Mouse (Mus musculus) MEL (cell line): ENCODE data around the gene Ctsd. TPM values are rescaled to one million over a fixed set of nuclear protein-coding genes. Genes with fewer than 3 reads are reported as not detected.

Experiments used
- DNase-seq: peaks from one replicate; pipeline ENCODE4 v3.0.0; 2011; ENCODE audit warnings: low read depth, low spot score
- H3K27ac ChIP-seq: 2 replicates; pipeline ENCODE4 v1.5.1; 2012; ENCODE audit warnings: low read depth, mild to moderate bottlenecking, control low read depth, low read length, moderate library complexity; ENCODE audit not compliant: control insufficient read depth
- H3K27me3 ChIP-seq, 2 experiments: fragments of 150-350 bp in 1 of 2; sonication (generic) in 1 of 2; 2 replicates each; pipeline ENCODE4 v1.6.1; 2012; ENCODE audit warnings: low read length in 2 of 2, mild to moderate bottlenecking in 2 of 2, improper control_type of control experiment in 1 of 2, moderate library complexity in 1 of 2; ENCODE audit not compliant: insufficient read depth in 2 of 2, control insufficient read depth in 1 of 2
- H3K36me3 ChIP-seq, 2 experiments: 2 replicates each; pipeline ENCODE4 v1.6.1; 2012 to 2014; ENCODE audit warnings: low read length in 2 of 2, improper control_type of control experiment in 1 of 2, inconsistent platforms in 1 of 2, mild to moderate bottlenecking in 1 of 2; ENCODE audit not compliant: insufficient read depth in 2 of 2, control insufficient read depth in 1 of 2
- H3K4me1 ChIP-seq, 2 experiments: fragments of 150-350 bp in 1 of 2; sonication (generic) in 1 of 2; 2 replicates each; pipeline ENCODE4 v1.6.1; 2012; ENCODE audit warnings: low read length in 2 of 2, improper control_type of control experiment in 1 of 2, mild to moderate bottlenecking in 1 of 2; ENCODE audit not compliant: insufficient read depth in 2 of 2, control insufficient read depth in 1 of 2
- H3K4me3 ChIP-seq, 2 experiments: fragments of 150-350 bp in 1 of 2; sonication (generic) in 1 of 2; 2 replicates each; pipeline ENCODE4 v1.5.1; 2012; ENCODE audit warnings: low read depth in 2 of 2, low read length in 2 of 2, mild to moderate bottlenecking in 2 of 2, moderate library complexity in 2 of 2, control low read depth in 1 of 2, improper control_type of control experiment in 1 of 2; ENCODE audit not compliant: control insufficient read depth in 1 of 2, insufficient read depth in 1 of 2
- H3K79me2 ChIP-seq: 2 replicates; pipeline ENCODE4 v1.6.1; 2012; ENCODE audit warnings: mild to moderate bottlenecking, low read length, moderate library complexity; ENCODE audit not compliant: control insufficient read depth, poor library complexity, insufficient read depth
- H3K9ac ChIP-seq: 2 replicates; pipeline ENCODE4 v1.6.1; 2012; ENCODE audit warnings: low read depth, mild to moderate bottlenecking, control low read depth, low read length, moderate library complexity; ENCODE audit not compliant: control insufficient read depth, poor library complexity, severe bottlenecking
- H3K9me3 ChIP-seq: fragments of 150-350 bp; sonication (generic); replicated peaks from 2 replicates; pipeline ENCODE4 v1.6.1; 2012; ENCODE audit warnings: mild to moderate bottlenecking, low read length, improper control_type of control experiment, moderate library complexity; ENCODE audit not compliant: insufficient read depth
- BHLHE40 ChIP-seq: IDR thresholded peaks from 2 replicates; pipeline ENCODE4 v1.6.1; 2012; ENCODE audit warnings: low read depth, mild to moderate bottlenecking, inconsistent platforms, low read length, improper control_type of control experiment, borderline replicate concordance
- CHD2 ChIP-seq: IDR thresholded peaks from 2 replicates; pipeline ENCODE4 v1.6.1; 2011; ENCODE audit warnings: low read length, improper control_type of control experiment
- CTCF ChIP-seq, 3 experiments: IDR thresholded peaks in 2 of 3; conservative IDR thresholded peaks in 1 of 3; 2 replicates each; pipeline ENCODE4 v1.5.1; 2011 to 2012; ENCODE audit warnings: low read length in 3 of 3, low read depth in 2 of 3, mild to moderate bottlenecking in 2 of 3, improper control_type of control experiment in 1 of 3, inconsistent platforms in 1 of 3, mixed read lengths in 1 of 3, moderate library complexity in 1 of 3; ENCODE audit not compliant: control insufficient read depth in 1 of 3, insufficient read depth in 1 of 3, poor library complexity in 1 of 3, severe bottlenecking in 1 of 3
- E2F4 ChIP-seq: IDR thresholded peaks from 2 replicates; pipeline ENCODE4 v1.6.1; 2011; ENCODE audit warnings: low read depth, low read length, improper control_type of control experiment, borderline replicate concordance
- EP300 ChIP-seq, 2 experiments: IDR thresholded peaks; 2 replicates each; pipeline ENCODE4 v1.6.1; 2011; ENCODE audit warnings: improper control_type of control experiment in 2 of 2, low read length in 2 of 2, low read depth in 1 of 2, mild to moderate bottlenecking in 1 of 2
- ETS1 ChIP-seq: IDR thresholded peaks from 2 replicates; pipeline ENCODE4 v1.6.1; 2012; ENCODE audit warnings: low read depth, mild to moderate bottlenecking, inconsistent platforms, low read length, improper control_type of control experiment, moderate library complexity
- GABPA ChIP-seq: IDR thresholded peaks from 2 replicates; pipeline ENCODE4 v1.6.1; 2012; ENCODE audit warnings: low read depth, mild to moderate bottlenecking, inconsistent platforms, low read length, improper control_type of control experiment, moderate library complexity
- GATA1 ChIP-seq: IDR thresholded peaks from 2 replicates; pipeline ENCODE4 v1.6.1; 2011; ENCODE audit warnings: low read depth, low read length, improper control_type of control experiment
- HCFC1 ChIP-seq: IDR thresholded peaks from 2 replicates; pipeline ENCODE4 v1.6.1; 2012; ENCODE audit warnings: low read depth, mild to moderate bottlenecking, inconsistent platforms, low read length, improper control_type of control experiment, moderate library complexity
- JUND ChIP-seq: IDR thresholded peaks from 2 replicates; pipeline ENCODE4 v1.6.1; 2011; ENCODE audit warnings: low read depth, mild to moderate bottlenecking, improper control_type of control experiment, low read length
- KAT2A ChIP-seq: conservative IDR thresholded peaks from 2 replicates; pipeline ENCODE4 v1.6.1; 2012; ENCODE audit warnings: low read depth, low read length, improper control_type of control experiment, inconsistent platforms
- MAFK ChIP-seq: IDR thresholded peaks from 2 replicates; pipeline ENCODE4 v1.6.1; 2011; ENCODE audit warnings: low read depth, mild to moderate bottlenecking, low read length, improper control_type of control experiment, borderline replicate concordance
- MAX ChIP-seq: IDR thresholded peaks from 2 replicates; pipeline ENCODE4 v1.6.1; 2011; ENCODE audit warnings: low read length, improper control_type of control experiment
- MAZ ChIP-seq: IDR thresholded peaks from 2 replicates; pipeline ENCODE4 v1.6.1; 2012; ENCODE audit warnings: low read depth, mild to moderate bottlenecking, inconsistent platforms, low read length, improper control_type of control experiment
- MEF2A ChIP-seq: IDR thresholded peaks from 2 replicates; pipeline ENCODE4 v1.6.1; 2014; ENCODE audit warnings: low read depth, mild to moderate bottlenecking, inconsistent platforms, low read length, improper control_type of control experiment; ENCODE audit not compliant: poor library complexity, insufficient replicate concordance, severe bottlenecking; ENCODE audit errors: extremely low read depth
- MXI1 ChIP-seq: IDR thresholded peaks from 2 replicates; pipeline ENCODE4 v1.6.1; 2011; ENCODE audit warnings: mild to moderate bottlenecking, low read depth, low read length, improper control_type of control experiment
- MYB ChIP-seq: IDR thresholded peaks from 2 replicates; pipeline ENCODE4 v1.6.1; 2011; ENCODE audit warnings: mild to moderate bottlenecking, low read depth, low read length, improper control_type of control experiment
- MYC ChIP-seq: IDR thresholded peaks from 2 replicates; pipeline ENCODE4 v1.6.1; 2011; ENCODE audit warnings: low read depth, mild to moderate bottlenecking, low read length, improper control_type of control experiment, moderate library complexity
- NELFE ChIP-seq: IDR thresholded peaks from 2 replicates; pipeline ENCODE4 v1.6.1; 2011; ENCODE audit warnings: low read depth, low read length, improper control_type of control experiment
- NRF1 ChIP-seq: IDR thresholded peaks from 2 replicates; pipeline ENCODE4 v1.6.1; 2014; ENCODE audit warnings: low read depth, mild to moderate bottlenecking, inconsistent platforms, low read length, improper control_type of control experiment, moderate library complexity; ENCODE audit not compliant: poor library complexity, insufficient read depth, severe bottlenecking
- POLR2A ChIP-seq, 2 experiments: IDR thresholded peaks; 2 replicates each; pipeline ENCODE4 v1.6.1; 2011 to 2012; ENCODE audit warnings: low read length in 2 of 2, mild to moderate bottlenecking in 2 of 2, control low read depth in 1 of 2, improper control_type of control experiment in 1 of 2, low read depth in 1 of 2, moderate library complexity in 1 of 2; ENCODE audit not compliant: control insufficient read depth in 1 of 2, insufficient read depth in 1 of 2, poor library complexity in 1 of 2
- POLR2AphosphoS5 ChIP-seq: IDR thresholded peaks from 2 replicates; pipeline ENCODE4 v1.6.1; 2012; ENCODE audit warnings: low read depth, borderline replicate concordance, mild to moderate bottlenecking, inconsistent platforms, low read length, moderate library complexity, mixed read lengths
- RAD21 ChIP-seq: IDR thresholded peaks from 2 replicates; pipeline ENCODE4 v1.6.1; 2011; ENCODE audit warnings: mild to moderate bottlenecking, low read depth, low read length, improper control_type of control experiment
- RCOR1 ChIP-seq: IDR thresholded peaks from 2 replicates; pipeline ENCODE4 v1.6.1; 2012; ENCODE audit warnings: low read depth, mild to moderate bottlenecking, inconsistent platforms, low read length, improper control_type of control experiment
- SIN3A ChIP-seq: IDR thresholded peaks from 2 replicates; pipeline ENCODE4 v1.6.1; 2012; ENCODE audit warnings: low read length, improper control_type of control experiment, inconsistent platforms
- SMC3 ChIP-seq: IDR thresholded peaks from 2 replicates; pipeline ENCODE4 v1.6.1; 2011; ENCODE audit warnings: low read depth, low read length, improper control_type of control experiment
- TAL1 ChIP-seq: IDR thresholded peaks from 2 replicates; pipeline ENCODE4 v1.6.1; 2012; ENCODE audit warnings: mild to moderate bottlenecking, inconsistent platforms, low read length, moderate library complexity, mixed read lengths
- TBP ChIP-seq: IDR thresholded peaks from 2 replicates; pipeline ENCODE4 v1.8.0; 2011; ENCODE audit warnings: low read depth, low read length, improper control_type of control experiment
- TCF12 ChIP-seq: IDR thresholded peaks from 2 replicates; pipeline ENCODE4 v1.6.1; 2014; ENCODE audit warnings: low read depth, mild to moderate bottlenecking, inconsistent platforms, low read length, improper control_type of control experiment, moderate library complexity
- UBTF ChIP-seq: IDR thresholded peaks from 2 replicates; pipeline ENCODE4 v1.6.1; 2012; ENCODE audit warnings: low read depth, mild to moderate bottlenecking, inconsistent platforms, low read length, improper control_type of control experiment, moderate library complexity, borderline replicate concordance; ENCODE audit not compliant: insufficient read depth
- USF1 ChIP-seq: IDR thresholded peaks from 2 replicates; pipeline ENCODE4 v1.6.1; 2014; ENCODE audit warnings: low read depth, mild to moderate bottlenecking, inconsistent platforms, low read length, improper control_type of control experiment, moderate library complexity
- USF2 ChIP-seq, 2 experiments: IDR thresholded peaks; 2 replicates each; pipeline ENCODE4 v1.6.1; 2011 to 2012; ENCODE audit warnings: improper control_type of control experiment in 2 of 2, low read length in 2 of 2, borderline replicate concordance in 1 of 2, inconsistent platforms in 1 of 2, low read depth in 1 of 2, mild to moderate bottlenecking in 1 of 2; ENCODE audit not compliant: insufficient read depth in 1 of 2
- ZC3H11A ChIP-seq: IDR thresholded peaks from 2 replicates; pipeline ENCODE4 v1.6.1; 2012; ENCODE audit warnings: low read depth, mild to moderate bottlenecking, inconsistent platforms, low read length, improper control_type of control experiment
- ZKSCAN1 ChIP-seq: IDR thresholded peaks from 2 replicates; pipeline ENCODE4 v1.6.1; 2012; ENCODE audit warnings: low read depth, mild to moderate bottlenecking, inconsistent platforms, low read length, improper control_type of control experiment, moderate library complexity
- ZNF384 ChIP-seq: IDR thresholded peaks from 2 replicates; pipeline ENCODE4 v1.6.1; 2012; ENCODE audit warnings: low read depth, mild to moderate bottlenecking, inconsistent platforms, low read length, improper control_type of control experiment
- polyA plus RNA-seq, 2 experiments: library from polyadenylated mRNA; stranded (reverse) in 1 of 2; unstranded in 1 of 2; fragments of >175 nt in 1 of 2; fragments of >200 nt in 1 of 2; gene quantifications; 2 replicates each; pipeline versions ENCODE4 v1.2.1 to v1.2.4; 2012; ENCODE audit warnings: low replicate concordance in 2 of 2, low read depth in 1 of 2; ENCODE audit not compliant: insufficient read length in 2 of 2, insufficient read depth in 1 of 2, missing spikeins in 1 of 2
- total RNA-seq: library from RNA; depleted of rRNA; stranded (reverse); fragments of 300-350 nt; gene quantifications from 2 replicates; pipeline ENCODE4 v1.2.3, GENCODE M21; 2012; rRNA removed

The Ctsd gene
- total RNA-seq, result 112 and 115 TPM in 2 replicates
- polyA plus RNA-seq, result 100 to 1,000 TPM in 1 of 2 experiments, 10 to 100 TPM in 1; 89.3 to 179 TPM

DNA sequence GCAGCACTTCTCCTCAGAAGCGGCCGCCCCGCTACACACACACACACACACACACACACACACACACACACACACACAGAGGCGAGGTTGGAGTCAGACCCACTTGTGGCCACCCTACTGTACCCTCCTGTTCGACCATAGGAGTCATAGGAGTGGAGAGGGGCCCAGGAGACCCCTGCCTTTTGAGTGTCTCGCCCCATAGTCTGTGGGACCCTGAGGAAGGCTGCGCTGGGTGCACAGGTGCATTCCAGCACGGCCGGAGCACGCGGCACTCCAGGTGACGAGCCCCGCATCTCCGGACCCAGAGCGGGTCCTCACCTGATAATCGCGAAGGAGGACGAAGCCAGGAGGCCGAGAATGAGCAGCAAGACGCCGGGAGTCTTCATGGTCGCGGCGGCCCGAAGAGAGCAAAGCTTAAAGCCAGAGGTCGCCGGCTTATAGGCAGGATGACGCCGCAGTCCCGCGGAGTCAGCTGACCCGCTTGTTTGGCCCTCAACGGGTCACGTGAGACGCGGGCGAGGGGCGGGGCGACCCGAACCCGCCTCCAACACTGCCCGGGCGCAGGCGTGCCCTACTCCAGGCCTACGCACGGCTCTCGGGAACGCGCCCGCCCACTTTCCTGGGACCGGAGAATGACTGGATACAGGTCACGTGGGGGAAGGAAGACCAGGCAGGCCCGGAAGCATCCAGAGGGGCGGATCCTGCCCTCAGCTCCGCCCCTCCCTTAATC is at the start of gene Ctsd:
Gene Ctsd, minus strand, starts transcription at position 620 of the 730 bp plus-strand sequence.
- H3K27ac ChIP-seq, result peak within 1 kb of the TSS; percentile 34
- peaks cover 21% of the 10 kb centered on the region for H3K79me2 ChIP-seq
- TF ChIP-seq POLR2AphosphoS5 (no peak), KAT2A (no peak), CHD2 (no peak), E2F4 (no peak), MAZ (no peak; the same call in 1 of the 2 replicates), NELFE (peak; percentile 78), ZC3H11A (no peak), MXI1 (peak; percentile 39; the same call in 1 of the 2 replicates), MEF2A (no peak), JUND (no peak), UBTF (no peak), TCF12 (peak; percentile 26; the same call in 1 of the 2 replicates), ZNF384 (no peak), SMC3 (no peak), GABPA (no peak), RAD21 (no peak), RCOR1 (no peak), MYC (no peak), TAL1 (no peak), CTCF (IDR thresholded peaks at IDR 0.05 in 2 of 3, conservative IDR thresholded peaks at IDR 0.05 in 1 of 3; ENCODE audit: control insufficient read depth in 1 of 3, insufficient read depth in 1 of 3, low read depth in 2 of 3, low read length in 3 of 3, poor library complexity in 1 of 3, severe bottlenecking in 1 of 3) (no peak), NRF1 (peak; percentile 79), GATA1 (no peak), POLR2A (IDR thresholded peaks at IDR 0.05; ENCODE audit: control insufficient read depth in 1 of 2, insufficient read depth in 1 of 2, low read depth in 1 of 2, low read length in 2 of 2, poor library complexity in 1 of 2) (peak; percentile 69 to 76), MYB (no peak), USF2 (IDR thresholded peaks at IDR 0.05; ENCODE audit: borderline replicate concordance in 1 of 2, insufficient read depth in 1 of 2, low read depth in 1 of 2, low read length in 2 of 2) (peak; percentile 79 to 96), ETS1 (peak; percentile 60), MAFK (no peak), SIN3A (peak; percentile 95), HCFC1 (peak; percentile 69), BHLHE40 (peak; percentile 85), TBP (peak; percentile 71), ZKSCAN1 (no peak), USF1 (peak; percentile 98), EP300 (IDR thresholded peaks at IDR 0.05; ENCODE audit: low read depth in 1 of 2, low read length in 2 of 2) (no peak; a peak in 1 of 4 replicates), MAX (peak; percentile 94)

More for the DNA sequence above, at the start of gene Ctsd:
- H3K4me1 ChIP-seq, result peaks cover 2 to 23% of the 10 kb centered on the region in 2 experiments; a peak in 3 of 4 replicates
- H3K36me3 ChIP-seq, result peaks cover 0 to 5% of the 10 kb centered on the region in 2 experiments
- peak within 1 kb of the TSS; percentile 64 to 88 for H3K4me3 ChIP-seq
- DNase-seq, result peak; percentile 97
- H3K9ac ChIP-seq, result peak within 1 kb of the TSS; percentile 79
- H3K27me3 ChIP-seq, result no peaks in the 10 kb centered on the region
- no peaks in the 10 kb centered on the region for H3K9me3 ChIP-seq
